Mouse (Mus musculus): ENCODE measurements around the gene Hacd2. TPM values are rescaled to one million over a fixed set of nuclear protein-coding genes. Genes with fewer than 3 reads are reported as not detected.

The Hacd2 gene
- total and polyA plus RNA-seq, 3 experiments = 30.1 to 135 (median 50.3) TPM

- no peak overlapping the region for H3K9ac ChIP-seq (ENCODE audit: insufficient read depth, low read depth)
- no peaks in the 10 kb centered on the region for H3K27me3 ChIP-seq (replicated peaks)
- H3K4me2 ChIP-seq (ENCODE audit: insufficient read depth, low read depth, poor library complexity, severe bottlenecking) = no peak overlapping the region
- DNase-seq (ENCODE audit: extremely low read depth) = no peak
- no peak for TF ChIP-seq USF1 (IDR thresholded peaks at IDR 0.05; ENCODE audit: low read depth, low read length)
- TF ChIP-seq MXI1 (IDR thresholded peaks at IDR 0.05; ENCODE audit: low read depth, low read length) = no peak
- in situ Hi-C loops (cut with MboI; ENCODE audit: low pct_ligation_motif_present, low pct_unique_long_range_greater_than_20kb, low sequenced_read_pairs) (no loop called here), dilution Hi-C loops (cut with MboI; ENCODE audit: extremely low pct_ligation_motif_present, extremely low pct_unique_long_range_greater_than_20kb, low sequenced_read_pairs) (no loop called here)
- peaks cover 0 to 46% of the 10 kb centered on the region in 2 experiments; a peak in 2 of 4 replicates for H3K4me1 ChIP-seq (ENCODE audit: control insufficient read depth in 1 of 2, insufficient read depth in 2 of 2)
- H3K9me3 ChIP-seq (replicated peaks; ENCODE audit: low read length) = no peaks in the 10 kb centered on the region
- no peaks in the 10 kb centered on the region for H3K79me2 ChIP-seq (replicated peaks; ENCODE audit: control insufficient read depth, extremely low read depth, insufficient read depth, poor library complexity, severe bottlenecking)
- H3K36me3 ChIP-seq (replicated peaks in 1 of 2; ENCODE audit: control insufficient read depth in 1 of 2, insufficient read depth in 1 of 2, low read length in 1 of 2) = peaks cover 36 to 92% of the 10 kb centered on the region in 2 experiments
- no peak overlapping the region for H3K27ac ChIP-seq (ENCODE audit: insufficient read depth, low read depth)
- no peak overlapping the region for H3K4me3 ChIP-seq (replicated peaks in 1 of 3; ENCODE audit: low read depth in 2 of 3, low read length in 2 of 3, poor library complexity in 1 of 3)
Observed at GRCm38 (mm10) chr16:35040154-35040553, 17.9 kb downstream of the Hacd2 start.

GRCm38 (mm10) chr16:35041001-35041400 lies 18.8 kb downstream of the Hacd2 start:
- no peak for DNase-seq (ENCODE audit: extremely low read depth)
- TF ChIP-seq POLR2AphosphoS2 (IDR thresholded peaks at IDR 0.05; ENCODE audit: low read depth, low read length) = no peak
- Histone ChIP-seq H3K4me3 (replicated peaks in 1 of 3; ENCODE audit: low read depth in 2 of 3, low read length in 2 of 3, poor library complexity in 1 of 3) (no peak overlapping the region), H3K27me3 (replicated peaks) (no peaks in the 10 kb centered on the region), H3K36me3 (replicated peaks in 1 of 2; ENCODE audit: control insufficient read depth in 1 of 2, insufficient read depth in 1 of 2, low read length in 1 of 2) (peaks cover 32 to 90% of the 10 kb centered on the region in 2 experiments), H3K27ac (ENCODE audit: insufficient read depth, low read depth) (no peak overlapping the region), H3K79me2 (replicated peaks; ENCODE audit: control insufficient read depth, extremely low read depth, insufficient read depth, poor library complexity, severe bottlenecking) (no peaks in the 10 kb centered on the region; the same call in 1 of the 2 replicates), H3K9me3 (replicated peaks; ENCODE audit: low read length) (no peaks in the 10 kb centered on the region), H3K4me1 (ENCODE audit: control insufficient read depth in 1 of 2, insufficient read depth in 2 of 2) (peaks cover 0 to 41% of the 10 kb centered on the region in 2 experiments; a peak in 2 of 4 replicates), H3K4me2 (ENCODE audit: insufficient read depth, low read depth, poor library complexity, severe bottlenecking) (no peak overlapping the region), H3K9ac (ENCODE audit: insufficient read depth, low read depth) (no peak overlapping the region)
- in situ Hi-C loops (cut with MboI; ENCODE audit: low pct_ligation_motif_present, low pct_unique_long_range_greater_than_20kb, low sequenced_read_pairs) = no loop called here
- dilution Hi-C loops (cut with MboI; ENCODE audit: extremely low pct_ligation_motif_present, extremely low pct_unique_long_range_greater_than_20kb, low sequenced_read_pairs) = no loop called here

DNA sequence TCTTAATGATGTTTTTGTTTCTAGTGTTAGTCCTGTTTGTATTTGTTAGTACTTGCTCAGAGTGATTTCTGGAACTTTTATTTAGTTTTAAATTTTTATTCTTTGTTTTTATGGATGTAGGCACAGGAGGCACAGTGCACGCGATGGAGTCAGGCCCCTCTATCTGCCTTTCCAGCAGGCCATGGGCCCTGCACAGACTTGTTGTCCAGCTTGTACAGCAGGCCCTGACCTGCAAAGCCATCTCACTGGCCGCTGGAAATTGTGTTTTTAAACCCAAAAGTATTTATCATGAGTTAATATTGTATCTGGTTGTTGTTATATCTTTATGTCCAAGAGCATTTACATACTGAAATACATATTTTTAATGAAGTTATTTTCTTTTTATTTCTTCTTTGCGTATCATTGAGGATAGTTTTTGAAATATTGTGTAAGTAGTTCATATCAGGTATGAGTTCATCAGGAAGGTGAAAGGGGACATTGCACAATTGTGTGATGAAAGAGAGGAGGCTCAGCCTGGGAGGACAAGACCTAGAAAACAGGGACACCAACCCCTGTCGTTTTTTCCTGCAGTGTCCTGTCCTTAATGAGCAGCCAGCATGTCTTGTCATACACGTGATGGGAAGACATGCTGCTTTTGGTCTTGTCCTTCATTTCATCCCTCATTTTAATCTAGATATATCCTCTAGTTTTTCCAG lies 24.0 kb downstream of the Hacd2 start:
- no peaks in the 10 kb centered on the region for H3K27me3 ChIP-seq (replicated peaks)
- dilution Hi-C loops (cut with MboI; ENCODE audit: extremely low pct_ligation_motif_present, extremely low pct_unique_long_range_greater_than_20kb, low sequenced_read_pairs) = no loop called here
- no peak for DNase-seq (ENCODE audit: extremely low read depth)
- H3K9ac ChIP-seq (ENCODE audit: insufficient read depth, low read depth) = no peak overlapping the region
- no peak overlapping the region for H3K4me3 ChIP-seq (replicated peaks in 1 of 3; ENCODE audit: low read depth in 2 of 3, low read length in 2 of 3, poor library complexity in 1 of 3)
- H3K4me1 ChIP-seq (ENCODE audit: control insufficient read depth in 1 of 2, insufficient read depth in 2 of 2) = peaks cover 0 to 45% of the 10 kb centered on the region in 2 experiments; a peak in 2 of 4 replicates
- in situ Hi-C loops (cut with MboI; ENCODE audit: low pct_ligation_motif_present, low pct_unique_long_range_greater_than_20kb, low sequenced_read_pairs) = no loop called here
- H3K36me3 ChIP-seq (replicated peaks in 1 of 2; ENCODE audit: control insufficient read depth in 1 of 2, insufficient read depth in 1 of 2, low read length in 1 of 2) = peaks cover 33 to 90% of the 10 kb centered on the region in 2 experiments
- no peaks in the 10 kb centered on the region; the same call in 1 of the 2 replicates for H3K79me2 ChIP-seq (replicated peaks; ENCODE audit: control insufficient read depth, extremely low read depth, insufficient read depth, poor library complexity, severe bottlenecking)
- H3K4me2 ChIP-seq (ENCODE audit: insufficient read depth, low read depth, poor library complexity, severe bottlenecking) = no peak overlapping the region
- H3K27ac ChIP-seq (ENCODE audit: insufficient read depth, low read depth) = no peak overlapping the region
- H3K9me3 ChIP-seq (replicated peaks; ENCODE audit: low read length) = no peaks in the 10 kb centered on the region
- TF ChIP-seq RAD21 (IDR thresholded peaks at IDR 0.05; ENCODE audit: low read depth, low read length) (no peak), KAT2A (IDR thresholded peaks at IDR 0.05; ENCODE audit: insufficient replicate concordance, low read length) (no peak), MXI1 (IDR thresholded peaks at IDR 0.05; ENCODE audit: low read depth, low read length) (no peak), MEF2A (IDR thresholded peaks at IDR 0.05; ENCODE audit: borderline replicate concordance, low read depth, low read length) (no peak), SIN3A (IDR thresholded peaks at IDR 0.05; ENCODE audit: low read length) (no peak), ELF1 (IDR thresholded peaks at IDR 0.05; ENCODE audit: low read depth, low read length) (no peak), EP300 (IDR thresholded peaks at IDR 0.05; ENCODE audit: low read length) (no peak), JUN (IDR thresholded peaks at IDR 0.05; ENCODE audit: insufficient read depth, low read depth, low read length) (no peak), SMC3 (IDR thresholded peaks at IDR 0.05; ENCODE audit: low read depth, low read length) (no peak), TBP (conservative IDR thresholded peaks at IDR 0.05; ENCODE audit: low read depth, low read length) (no peak), MAFK (IDR thresholded peaks at IDR 0.05; ENCODE audit: insufficient replicate concordance, low read length) (no peak), IRF4 (IDR thresholded peaks at IDR 0.05; ENCODE audit: low read depth, low read length) (no peak)

Data from CH12.LX (cell line).